Mouse (Mus musculus): ENCODE measurements around the gene Gpr157. TPM values are rescaled to one million over a fixed set of nuclear protein-coding genes. Genes with fewer than 3 reads are reported as not detected.

The Gpr157 gene
- polyA plus RNA-seq, 1 experiment from 2014 or later = 4.5 TPM

DNA sequence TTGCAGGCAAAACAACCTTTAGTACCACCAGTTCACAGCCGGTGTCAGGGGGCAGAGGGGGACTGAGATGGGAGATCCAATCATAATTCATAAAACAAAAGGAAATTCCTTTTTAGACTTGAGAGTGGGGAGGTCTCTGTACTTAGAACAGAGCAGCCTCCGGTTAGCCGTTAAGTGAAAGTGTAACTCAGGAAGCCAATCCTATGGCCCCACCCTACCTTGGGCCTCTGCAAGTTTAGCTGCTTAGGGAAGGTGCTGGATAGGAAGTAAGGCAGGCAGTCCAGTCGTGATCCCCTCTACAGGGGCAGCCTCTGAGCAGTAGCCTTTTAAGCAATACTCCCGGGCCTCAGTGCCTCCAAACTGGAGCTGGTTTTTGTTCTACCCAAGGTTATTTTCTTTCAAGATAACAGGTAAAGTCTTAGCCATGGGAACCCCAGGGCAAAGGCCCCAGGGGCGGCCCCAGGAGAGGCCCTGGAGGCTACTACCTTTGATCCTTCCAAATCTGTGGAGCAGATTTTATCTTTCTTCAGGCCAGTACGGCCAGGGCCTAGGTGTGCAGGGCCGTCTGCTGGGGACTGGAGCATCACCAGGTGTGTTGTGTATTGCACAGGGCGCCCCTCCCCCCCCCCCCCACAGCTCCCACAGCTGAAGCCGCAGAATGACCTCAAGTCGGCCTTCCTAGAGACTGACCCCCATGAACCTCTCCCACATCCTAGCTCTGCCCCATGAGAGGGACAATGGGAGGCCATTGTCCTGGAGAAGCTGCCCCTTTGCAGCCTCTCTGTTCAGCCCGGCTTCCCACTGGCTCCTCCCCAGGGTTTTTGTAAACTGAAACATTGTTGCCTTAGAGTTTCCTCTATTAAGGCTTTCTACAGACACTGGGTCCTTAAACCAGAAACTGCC lies 6.6 kb downstream of the Gpr157 start:
- 0 out of 2 replicates have a peak overlapping the region, but pooled peaks have one; percentile 16 for H3K9ac ChIP-seq (ENCODE audit: low read length)
- H3K4me1 ChIP-seq (ENCODE audit: control insufficient read depth, insufficient read depth, low read length) = peaks cover 33% of the 10 kb centered on the region
- no peak for ATAC-seq (replicated peaks; ENCODE audit: extremely low read depth, insufficient read depth, low FRiP score)
- no peaks in the 10 kb centered on the region for H3K9me3 ChIP-seq (replicated peaks; ENCODE audit: control insufficient read depth, low read length)
- H3K27me3 ChIP-seq (ENCODE audit: control insufficient read depth, insufficient read depth, low read length) = no peaks in the 10 kb centered on the region
- H3K36me3 ChIP-seq (ENCODE audit: control insufficient read depth, insufficient read depth) = no peaks in the 10 kb centered on the region
- 50% methylated on average over 12 of the region's 12 CpGs for WGBS
- H3K4me2 ChIP-seq (ENCODE audit: low read depth, low read length) = no peak overlapping the region
- H3K4me3 ChIP-seq (ENCODE audit: low read length) = no peak overlapping the region
- H3K27ac ChIP-seq (ENCODE audit: low read length) = no peak overlapping the region

DNA sequence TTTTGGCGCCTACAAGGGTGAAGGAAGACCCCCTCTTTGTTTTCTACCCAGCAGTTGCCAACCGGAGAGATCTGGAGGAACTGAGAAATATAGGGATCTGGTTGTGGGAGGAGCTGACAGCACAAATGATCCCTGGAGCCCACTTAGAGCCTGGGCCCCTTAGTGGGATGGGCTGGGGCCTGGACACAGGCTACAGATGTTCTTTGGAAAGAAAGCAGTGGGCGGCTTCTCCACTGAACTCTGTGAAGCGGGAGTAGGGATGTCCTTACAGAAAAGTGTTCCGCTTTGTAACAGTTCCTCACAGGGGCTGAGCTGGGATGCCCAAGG lies 7.3 kb downstream of the Gpr157 start:
- Histone ChIP-seq H3K27ac (ENCODE audit: low read length) (no peak overlapping the region), H3K4me3 (ENCODE audit: low read length) (no peak overlapping the region), H3K27me3 (ENCODE audit: control insufficient read depth, insufficient read depth, low read length) (no peaks in the 10 kb centered on the region), H3K4me1 (ENCODE audit: control insufficient read depth, insufficient read depth, low read length) (peaks cover 31% of the 10 kb centered on the region), H3K36me3 (ENCODE audit: control insufficient read depth, insufficient read depth) (no peaks in the 10 kb centered on the region), H3K9ac (ENCODE audit: low read length) (0 out of 2 replicates have a peak overlapping the region, but pooled peaks have one; percentile 16), H3K9me3 (replicated peaks; ENCODE audit: control insufficient read depth, low read length) (no peaks in the 10 kb centered on the region), H3K4me2 (ENCODE audit: low read depth, low read length) (no peak overlapping the region)
- WGBS = 70% methylated on average over 5 of the region's 5 CpGs
- ATAC-seq (replicated peaks; ENCODE audit: extremely low read depth, insufficient read depth, low FRiP score) = no peak

DNA sequence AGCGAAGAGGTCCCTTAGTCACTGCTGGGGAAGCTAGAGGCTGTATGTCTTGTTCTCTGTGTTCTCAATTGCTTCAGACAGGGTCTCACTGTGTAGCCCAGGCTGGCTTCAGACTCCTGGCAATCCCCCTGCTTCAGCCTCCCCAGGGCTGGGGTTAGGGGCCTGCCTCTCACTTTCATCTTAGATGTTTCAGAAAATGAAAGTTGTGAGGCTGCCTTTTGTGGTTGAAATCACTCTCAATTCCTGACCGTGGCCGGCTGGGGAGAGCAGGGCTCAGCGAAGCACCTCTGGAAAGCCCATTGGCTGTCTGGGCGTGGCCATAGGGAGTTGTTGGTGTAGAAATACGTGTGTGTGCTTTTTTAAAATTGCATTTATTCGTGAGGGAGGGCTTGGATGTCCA lies 9.1 kb downstream of the Gpr157 start:
- peaks cover 22% of the 10 kb centered on the region for H3K4me1 ChIP-seq (ENCODE audit: control insufficient read depth, insufficient read depth, low read length)
- H3K36me3 ChIP-seq (ENCODE audit: control insufficient read depth, insufficient read depth) = no peaks in the 10 kb centered on the region; the same call in 1 of the 2 replicates
- H3K4me3 ChIP-seq (ENCODE audit: low read length) = no peak overlapping the region
- H3K27ac ChIP-seq (ENCODE audit: low read length) = no peak overlapping the region
- H3K9ac ChIP-seq (ENCODE audit: low read length) = no peak overlapping the region
- no peaks in the 10 kb centered on the region for H3K9me3 ChIP-seq (replicated peaks; ENCODE audit: control insufficient read depth, low read length)
- ATAC-seq (replicated peaks; ENCODE audit: extremely low read depth, insufficient read depth, low FRiP score) = no peak
- no peak overlapping the region for H3K4me2 ChIP-seq (ENCODE audit: low read depth, low read length)
- 74% methylated on average over 7 of the region's 7 CpGs for WGBS
- H3K27me3 ChIP-seq (ENCODE audit: control insufficient read depth, insufficient read depth, low read length) = no peaks in the 10 kb centered on the region

DNA sequence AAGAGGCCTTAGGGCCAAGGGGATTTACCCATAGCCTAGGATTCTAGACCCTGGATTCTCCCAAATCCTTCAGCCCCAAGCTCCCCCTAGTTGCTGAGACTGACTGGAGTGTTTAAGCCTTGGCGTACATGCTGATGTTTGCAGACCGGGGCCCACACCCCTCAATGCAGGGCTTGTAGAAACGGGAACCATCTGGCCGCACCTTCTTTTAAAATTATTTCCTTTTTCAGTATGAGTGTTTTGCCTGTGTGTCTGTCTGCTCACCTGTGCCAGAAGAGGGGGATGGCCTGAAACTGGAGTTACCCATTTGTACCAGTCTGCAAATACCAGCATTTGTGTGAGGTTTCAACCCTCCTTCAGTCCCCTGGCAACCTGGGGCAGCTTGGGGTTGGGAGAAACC lies 10.7 kb downstream of the Gpr157 start:
- Histone ChIP-seq H3K9me3 (replicated peaks; ENCODE audit: control insufficient read depth, low read length) (no peaks in the 10 kb centered on the region), H3K4me1 (ENCODE audit: control insufficient read depth, insufficient read depth, low read length) (peaks cover 12% of the 10 kb centered on the region)

DNA sequence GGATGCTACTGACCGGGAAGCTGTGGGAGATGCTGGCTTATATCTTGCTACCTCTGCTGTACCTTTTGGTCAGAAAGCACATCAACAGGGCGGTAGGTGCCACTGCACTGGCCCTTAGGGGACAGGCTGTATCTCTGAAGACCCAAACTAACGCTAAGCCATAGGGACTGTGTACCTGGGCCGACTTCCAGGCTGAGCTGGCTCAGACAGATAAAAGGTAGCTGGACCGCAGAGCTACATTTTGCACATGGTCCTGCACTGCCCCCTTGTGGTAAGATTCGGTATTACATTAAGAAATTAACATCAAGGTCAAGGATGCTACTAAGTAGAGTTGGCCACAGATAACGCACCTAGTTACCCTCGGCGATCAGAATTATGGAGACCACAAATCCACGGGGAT lies 11.7 kb downstream of the Gpr157 start:
- Histone ChIP-seq H3K9ac (ENCODE audit: low read length) (no peak overlapping the region), H3K9me3 (replicated peaks; ENCODE audit: control insufficient read depth, low read length) (no peaks in the 10 kb centered on the region), H3K36me3 (ENCODE audit: control insufficient read depth, insufficient read depth) (peaks cover 4% of the 10 kb centered on the region; the same call in 1 of the 2 replicates), H3K4me2 (ENCODE audit: low read depth, low read length) (no peak overlapping the region), H3K27me3 (ENCODE audit: control insufficient read depth, insufficient read depth, low read length) (no peaks in the 10 kb centered on the region), H3K4me3 (ENCODE audit: low read length) (no peak overlapping the region), H3K4me1 (ENCODE audit: control insufficient read depth, insufficient read depth, low read length) (peaks cover 8% of the 10 kb centered on the region), H3K27ac (ENCODE audit: low read length) (no peak overlapping the region)
- WGBS = 16% methylated on average over 10 of the region's 10 CpGs
- 0 out of 2 replicates have a peak, but pooled peaks have one; percentile 43 for ATAC-seq (replicated peaks; ENCODE audit: extremely low read depth, insufficient read depth, low FRiP score)

More for the DNA sequence above, 10.7 kb downstream of the Gpr157 start:
- 75% methylated on average over 4 of the region's 4 CpGs for WGBS
- Histone ChIP-seq H3K9ac (ENCODE audit: low read length) (no peak overlapping the region), H3K4me3 (ENCODE audit: low read length) (no peak overlapping the region), H3K36me3 (ENCODE audit: control insufficient read depth, insufficient read depth) (peaks cover 4% of the 10 kb centered on the region; the same call in 1 of the 2 replicates), H3K27ac (ENCODE audit: low read length) (no peak overlapping the region), H3K27me3 (ENCODE audit: control insufficient read depth, insufficient read depth, low read length) (no peaks in the 10 kb centered on the region), H3K4me2 (ENCODE audit: low read depth, low read length) (no peak overlapping the region)
- ATAC-seq (replicated peaks; ENCODE audit: extremely low read depth, insufficient read depth, low FRiP score) = no peak

DNA sequence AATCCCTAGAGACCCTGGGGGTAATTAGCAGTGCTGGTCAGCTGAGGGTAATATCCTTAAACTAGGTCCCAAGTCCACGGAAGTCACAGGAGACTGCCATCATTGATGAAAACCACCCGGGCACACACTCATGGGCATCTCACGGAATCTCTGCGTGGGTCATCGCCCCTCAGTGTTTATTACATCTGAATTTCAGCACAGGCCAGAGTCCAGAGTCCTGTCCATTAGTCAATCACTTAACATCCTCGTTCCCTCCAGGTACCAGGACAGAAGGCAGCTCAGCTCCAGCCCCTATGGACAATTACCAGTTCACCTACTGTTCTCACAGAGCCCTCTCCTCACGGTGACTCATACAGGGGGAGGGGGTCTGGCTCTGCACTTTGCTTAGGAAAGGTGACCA lies 15.7 kb downstream of the Gpr157 start:
- 88% methylated on average over 7 of the region's 7 CpGs for WGBS
- no peak overlapping the region for H3K27ac ChIP-seq (ENCODE audit: low read length)

DNA sequence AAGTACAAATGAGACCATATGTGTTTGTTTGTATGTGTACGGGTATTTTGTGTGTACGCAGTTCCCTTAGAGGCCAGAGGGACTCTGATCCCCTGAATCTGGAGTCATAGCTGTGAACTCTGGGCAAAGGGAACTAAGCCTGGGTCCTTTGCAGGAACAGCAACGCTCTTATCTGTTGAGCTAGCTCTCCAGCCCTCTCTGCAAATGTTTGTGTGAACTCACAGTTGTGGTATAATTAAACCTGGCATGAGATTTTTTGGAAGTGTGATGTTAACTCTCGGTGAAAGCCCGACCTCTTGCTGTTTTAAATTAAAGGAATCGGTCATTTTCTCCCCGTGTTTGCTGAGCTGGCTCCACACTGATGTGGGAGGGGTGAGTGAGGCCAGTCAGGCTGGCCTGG lies 18.5 kb downstream of the Gpr157 start:
- Histone ChIP-seq H3K27ac (ENCODE audit: low read length) (no peak overlapping the region), H3K4me3 (ENCODE audit: low read length) (no peak overlapping the region)
- ATAC-seq (replicated peaks; ENCODE audit: extremely low read depth, insufficient read depth, low FRiP score) = 0 out of 2 replicates have a peak, but pooled peaks have one; percentile 14

More for the DNA sequence above, 15.7 kb downstream of the Gpr157 start:
- H3K4me3 ChIP-seq (ENCODE audit: low read length) = no peak overlapping the region
- no peaks in the 10 kb centered on the region for H3K9me3 ChIP-seq (replicated peaks; ENCODE audit: control insufficient read depth, low read length)
- no peak overlapping the region for H3K4me2 ChIP-seq (ENCODE audit: low read depth, low read length)
- H3K4me1 ChIP-seq (ENCODE audit: control insufficient read depth, insufficient read depth, low read length) = peaks cover 8% of the 10 kb centered on the region; the same call in 1 of the 2 replicates
- no peaks in the 10 kb centered on the region for H3K27me3 ChIP-seq (ENCODE audit: control insufficient read depth, insufficient read depth, low read length)
- no peak for ATAC-seq (replicated peaks; ENCODE audit: extremely low read depth, insufficient read depth, low FRiP score)
- H3K9ac ChIP-seq (ENCODE audit: low read length) = no peak overlapping the region
- peaks cover 4% of the 10 kb centered on the region; the same call in 1 of the 2 replicates for H3K36me3 ChIP-seq (ENCODE audit: control insufficient read depth, insufficient read depth)

DNA sequence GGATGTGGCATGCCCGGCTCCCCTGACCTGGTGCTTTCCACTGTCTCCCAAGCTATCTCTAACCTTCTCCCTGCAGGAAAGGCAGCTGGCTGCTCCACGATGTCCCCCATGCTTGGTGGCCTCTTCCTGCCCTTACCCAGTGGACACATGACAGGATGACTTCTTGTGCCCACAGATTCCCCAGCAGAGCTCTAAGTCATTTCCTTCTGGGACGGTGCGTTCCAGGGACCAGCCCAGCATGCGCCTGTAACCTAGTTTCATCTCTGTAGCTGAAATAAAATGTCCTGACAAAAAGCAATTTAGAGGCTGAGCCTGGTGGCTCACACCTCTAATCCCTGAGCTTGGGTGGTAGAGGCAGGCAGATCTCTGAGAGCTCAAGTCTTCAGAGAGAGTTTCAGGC lies 19.5 kb downstream of the Gpr157 start:
- H3K36me3 ChIP-seq (ENCODE audit: control insufficient read depth, insufficient read depth) = peaks cover 4% of the 10 kb centered on the region; the same call in 1 of the 2 replicates
- 59% methylated on average over 5 of the region's 5 CpGs for WGBS

More for the DNA sequence above, 18.5 kb downstream of the Gpr157 start:
- no peak overlapping the region for H3K4me2 ChIP-seq (ENCODE audit: low read depth, low read length)
- 29% methylated on average over 7 of the region's 7 CpGs for WGBS
- no peaks in the 10 kb centered on the region for H3K9me3 ChIP-seq (replicated peaks; ENCODE audit: control insufficient read depth, low read length)
- H3K36me3 ChIP-seq (ENCODE audit: control insufficient read depth, insufficient read depth) = peaks cover 4% of the 10 kb centered on the region; the same call in 1 of the 2 replicates
- H3K4me1 ChIP-seq (ENCODE audit: control insufficient read depth, insufficient read depth, low read length) = peaks cover 8% of the 10 kb centered on the region; the same call in 1 of the 2 replicates
- H3K9ac ChIP-seq (ENCODE audit: low read length) = no peak overlapping the region
- H3K27me3 ChIP-seq (ENCODE audit: control insufficient read depth, insufficient read depth, low read length) = no peaks in the 10 kb centered on the region

DNA sequence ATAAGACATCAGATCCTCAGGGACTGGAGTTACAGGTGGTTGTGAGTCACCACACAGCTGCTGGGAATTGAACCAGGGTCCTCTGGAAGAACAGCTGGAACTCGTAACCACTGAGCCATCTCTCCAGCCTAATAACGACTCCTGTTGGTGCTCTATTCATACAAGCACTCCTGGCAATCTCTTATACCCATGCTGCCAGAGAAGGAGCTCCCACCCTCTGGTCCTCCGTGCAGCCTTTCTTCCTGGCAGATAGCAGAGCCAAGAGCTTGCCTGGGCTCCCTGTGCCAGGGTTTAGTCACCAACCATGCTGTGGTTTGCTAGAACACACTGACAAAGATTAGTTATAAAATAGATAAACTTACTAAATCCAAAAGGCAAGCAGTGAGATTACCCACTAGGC lies 22.5 kb downstream of the Gpr157 start:
- Histone ChIP-seq H3K4me1 (ENCODE audit: control insufficient read depth, insufficient read depth, low read length) (peaks cover 11% of the 10 kb centered on the region), H3K36me3 (ENCODE audit: control insufficient read depth, insufficient read depth) (no peaks in the 10 kb centered on the region), H3K9me3 (replicated peaks; ENCODE audit: control insufficient read depth, low read length) (no peaks in the 10 kb centered on the region), H3K4me2 (ENCODE audit: low read depth, low read length) (no peak overlapping the region), H3K4me3 (ENCODE audit: low read length) (no peak overlapping the region), H3K27me3 (ENCODE audit: control insufficient read depth, insufficient read depth, low read length) (no peaks in the 10 kb centered on the region), H3K9ac (ENCODE audit: low read length) (no peak overlapping the region), H3K27ac (ENCODE audit: low read length) (no peak overlapping the region)
- ATAC-seq (replicated peaks; ENCODE audit: extremely low read depth, insufficient read depth, low FRiP score) = no peak
- 56% methylated on average over 3 of the region's 3 CpGs for WGBS

More for the DNA sequence above, 19.5 kb downstream of the Gpr157 start:
- H3K4me3 ChIP-seq (ENCODE audit: low read length) = no peak overlapping the region
- H3K27ac ChIP-seq (ENCODE audit: low read length) = no peak overlapping the region
- no peak overlapping the region for H3K4me2 ChIP-seq (ENCODE audit: low read depth, low read length)
- no peak overlapping the region for H3K9ac ChIP-seq (ENCODE audit: low read length)
- H3K4me1 ChIP-seq (ENCODE audit: control insufficient read depth, insufficient read depth, low read length) = peaks cover 10% of the 10 kb centered on the region
- H3K27me3 ChIP-seq (ENCODE audit: control insufficient read depth, insufficient read depth, low read length) = no peaks in the 10 kb centered on the region
- no peaks in the 10 kb centered on the region for H3K9me3 ChIP-seq (replicated peaks; ENCODE audit: control insufficient read depth, low read length)
- ATAC-seq (replicated peaks; ENCODE audit: extremely low read depth, insufficient read depth, low FRiP score) = no peak

Measured in heart, embryonic 16.5 days (tissue).